Mouse (Mus musculus): ENCODE data around the gene Slc12a4. TPM values are rescaled to one million over a fixed set of nuclear protein-coding genes. Genes with fewer than 3 reads are reported as not detected.
"Not testable (repeated sequence)": the region's sequence is repeated elsewhere in the genome, so short reads cannot be mapped to it uniquely, and the experiment has no call there.

The Slc12a4 gene
- total RNA-seq (2022) = 10 to 100 TPM; 39.9 to 50.4 (median 43.5) TPM

GRCm38 (mm10) chr8:105965905-105966341 lies at the start of gene Slc12a4:
Slc12a4 (minus strand) TSS chr8:105966097.
- peak; percentile 76 for DNase-seq (ENCODE audit: low spot score)

GRCm38 (mm10) chr8:106012203-106012602 lies 46.3 kb upstream of the Slc12a4 start:
- DNase-seq (ENCODE audit: low spot score) = not testable (repeated sequence)

- no peak for DNase-seq (ENCODE audit: low spot score)
These were observed 45.7 kb upstream of the Slc12a4 start, which contains the start of gene Ddx28 for GRCm38 (mm10) chr8:106011643-106011986. Ddx28 (minus strand) TSS chr8:106011882.

- DNase-seq (ENCODE audit: low spot score) = peak; percentile 88
These were observed 45.1 kb upstream of the Slc12a4 start for GRCm38 (mm10) chr8:106010748-106011642.

GRCm38 (mm10) chr8:106007891-106008290 lies 42.0 kb upstream of the Slc12a4 start:
- DNase-seq (ENCODE audit: low spot score) = not testable (repeated sequence)

GRCm38 (mm10) chr8:106007135-106007534 lies 41.2 kb upstream of the Slc12a4 start:
- no peak for DNase-seq (ENCODE audit: low spot score)

GRCm38 (mm10) chr8:106006413-106006812 lies 40.5 kb upstream of the Slc12a4 start:
- no peak for DNase-seq (ENCODE audit: low spot score)

GRCm38 (mm10) chr8:106005875-106006274 lies 40.0 kb upstream of the Slc12a4 start, which contains the start of gene Dpep2nb:
Dpep2nb (minus strand) TSS chr8:106005975.
- DNase-seq (ENCODE audit: low spot score) = no peak

GRCm38 (mm10) chr8:106004538-106005207 lies 38.8 kb upstream of the Slc12a4 start:
- no peak for DNase-seq (ENCODE audit: low spot score)

- no peak for DNase-seq (ENCODE audit: low spot score)
These were observed 36.0 kb upstream of the Slc12a4 start for GRCm38 (mm10) chr8:106001908-106002307.

- no peak for DNase-seq (ENCODE audit: low spot score)
These were observed 33.1 kb upstream of the Slc12a4 start for GRCm38 (mm10) chr8:105998971-105999370.

- DNase-seq (ENCODE audit: low spot score) = no peak
These were observed 30.5 kb upstream of the Slc12a4 start for GRCm38 (mm10) chr8:105996359-105996758.

GRCm38 (mm10) chr8:105993226-105993625 lies 27.3 kb upstream of the Slc12a4 start:
- DNase-seq (ENCODE audit: low spot score) = no peak

- no peak for DNase-seq (ENCODE audit: low spot score)
These were observed 26.6 kb upstream of the Slc12a4 start for GRCm38 (mm10) chr8:105992499-105992898.

- DNase-seq (ENCODE audit: low spot score) = no peak
These were observed 25.6 kb upstream of the Slc12a4 start for GRCm38 (mm10) chr8:105991546-105991945.

GRCm38 (mm10) chr8:105990856-105991387 lies 25.0 kb upstream of the Slc12a4 start, which contains the start of gene Dus2:
Dus2 (plus strand) TSS chr8:105991337.
- peak; percentile 79 for DNase-seq (ENCODE audit: low spot score)

- DNase-seq (ENCODE audit: low spot score) = no peak
These were observed 22.6 kb upstream of the Slc12a4 start for GRCm38 (mm10) chr8:105988546-105988945.

GRCm38 (mm10) chr8:105983406-105983805 lies 17.5 kb upstream of the Slc12a4 start:
- DNase-seq (ENCODE audit: low spot score) = not testable (repeated sequence)

GRCm38 (mm10) chr8:105981146-105981545 lies 15.2 kb upstream of the Slc12a4 start:
- DNase-seq (ENCODE audit: low spot score) = no peak

- no peak for DNase-seq (ENCODE audit: low spot score)
These were observed 13.4 kb upstream of the Slc12a4 start, which contains the start of gene Dpep3 for GRCm38 (mm10) chr8:105979325-105979724. Dpep3 (minus strand) TSS chr8:105979429.

- DNase-seq (ENCODE audit: low spot score) = no peak
These were observed 9.5 kb upstream of the Slc12a4 start for GRCm38 (mm10) chr8:105975363-105975762.

Data from heart, adult 8-10 months (tissue).